Mouse (Mus musculus) stomach, embryonic 16.5 days (tissue): ENCODE results near the gene Mapt. TPM values are rescaled to one million over a fixed set of nuclear protein-coding genes. Genes with fewer than 3 reads are reported as not detected.
A peak's percentile ranks its signal among the peaks of the same experiment; 100 is the strongest.

Experiments used
- ATAC-seq: fragments of 200-750 bp; cut with Nextera tagmentation; 2 replicates; pipeline ENCODE4 v1.8.0; 2017; ENCODE audit warnings: moderate number of reproducible peaks, moderate TSS enrichment; ENCODE audit not compliant: insufficient read depth, low FRiP score
- H3K27ac ChIP-seq: fragments of 300-500 bp; sonication (generic); 2 replicates; pipeline ENCODE4 v1.5.1; 2014; ENCODE audit warnings: low read length
- H3K27me3 ChIP-seq: fragments of 300-500 bp; sonication (generic); 2 replicates; pipeline ENCODE4 v1.6.1; 2014; ENCODE audit warnings: low read length, control low read depth, mixed read lengths; ENCODE audit not compliant: control insufficient read depth, insufficient read depth
- H3K36me3 ChIP-seq: fragments of 300-500 bp; sonication (generic); 2 replicates; pipeline ENCODE4 v1.6.1; 2014; ENCODE audit warnings: low read length; ENCODE audit not compliant: control insufficient read depth, insufficient read depth
- H3K4me1 ChIP-seq: fragments of 300-500 bp; sonication (generic); 2 replicates; pipeline ENCODE4 v1.6.1; 2014; ENCODE audit warnings: low read length, control low read depth, mixed read lengths; ENCODE audit not compliant: control insufficient read depth, insufficient read depth
- H3K4me2 ChIP-seq: fragments of 300-500 bp; sonication (generic); 2 replicates; pipeline ENCODE4 v1.6.1; 2014; ENCODE audit warnings: low read depth, low read length, mixed read lengths
- H3K4me3 ChIP-seq: fragments of 300-500 bp; sonication (generic); replicated peaks from 2 replicates; pipeline ENCODE4 v1.5.1; 2014; ENCODE audit warnings: mild to moderate bottlenecking, low read length
- H3K9ac ChIP-seq: fragments of 300-500 bp; sonication (generic); 2 replicates; pipeline ENCODE4 v1.6.1; 2014; ENCODE audit warnings: low read length
- H3K9me3 ChIP-seq: fragments of 300-500 bp; sonication (generic); replicated peaks from 2 replicates; pipeline ENCODE4 v1.6.1; 2016; ENCODE audit warnings: low read length, control low read depth; ENCODE audit not compliant: control insufficient read depth
- WGBS: fragments of 180-500 bp; shearing (Covaris S2); extraction: QIAGEN DNeasy Blood & Tissue Kit; methylation state at CpG from one replicate; pipeline ENCODE4 v1.1.7; 2014; 5-methylcytosine and 5-hydroxymethylcytosine counted together
- polyA plus RNA-seq: library from polyadenylated mRNA; unstranded; fragments of >200 nt; fragmentation: Nextera tagmentation; extraction: Ambion mirVana; gene quantifications from 2 replicates; pipeline ENCODE4 v1.2.1, GENCODE M21; 2015

The Mapt gene
- polyA plus RNA-seq, 1 experiment from 2014 or later = 13.9 TPM

DNA sequence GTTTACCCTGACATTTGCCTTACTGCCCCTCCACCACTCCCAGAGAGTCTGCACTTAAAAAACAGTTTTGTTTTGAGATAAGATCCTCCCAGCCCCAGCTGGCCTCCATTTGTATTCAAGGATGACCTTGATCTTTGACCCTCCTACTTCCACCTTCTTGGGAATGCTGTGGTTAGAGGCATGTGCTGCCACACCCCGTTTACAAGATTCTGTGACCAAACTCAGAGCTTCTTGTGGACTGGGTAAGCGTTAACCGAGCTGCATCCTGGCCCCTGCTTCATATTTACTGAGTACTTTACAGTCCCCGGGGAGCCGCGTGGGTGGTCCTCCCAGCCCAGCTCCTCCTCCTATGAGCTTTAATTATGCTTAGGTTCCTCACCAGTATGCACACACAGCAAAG is 64.5 kb downstream of the Mapt start:
- H3K4me2 ChIP-seq = no peak overlapping the region
- no peak overlapping the region for H3K27ac ChIP-seq
- 8% methylated on average over 6 of the region's 6 CpGs for WGBS
- no peaks in the 10 kb centered on the region for H3K27me3 ChIP-seq
- no peaks in the 10 kb centered on the region for H3K9me3 ChIP-seq
- ATAC-seq = no peak
- H3K36me3 ChIP-seq = no peaks in the 10 kb centered on the region
- H3K4me3 ChIP-seq = no peak overlapping the region
- H3K9ac ChIP-seq = no peak overlapping the region
- peaks cover 4% of the 10 kb centered on the region; the same call in 1 of the 2 replicates for H3K4me1 ChIP-seq

DNA sequence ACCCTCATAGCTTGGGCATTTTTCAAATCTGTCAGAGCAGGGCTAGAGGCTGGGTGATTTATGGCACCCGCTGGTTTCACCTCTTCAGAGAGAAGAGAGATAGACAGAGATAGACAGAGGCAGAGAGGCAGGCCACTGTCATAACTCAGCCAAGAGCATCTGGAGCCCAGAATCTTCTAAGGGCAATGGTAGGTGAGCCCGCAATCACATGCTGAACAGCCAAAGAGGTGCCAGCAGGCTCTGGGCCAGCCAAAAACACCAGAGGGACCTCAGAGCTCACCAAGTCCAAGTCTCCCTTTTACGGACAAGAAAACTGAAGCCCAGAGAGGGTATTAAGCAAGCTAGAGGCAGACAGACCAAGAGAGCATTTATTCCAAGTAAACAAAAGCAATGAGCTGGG is 66.5 kb downstream of the Mapt start:
- WGBS = 79% methylated on average over 3 of the region's 3 CpGs
- no peak overlapping the region for H3K4me2 ChIP-seq
- ATAC-seq = no peak

GRCm38 (mm10) chr11:104302628-104303027 is 71.4 kb downstream of the Mapt start:
- ATAC-seq = no peak
- Histone ChIP-seq H3K27me3 (no peaks in the 10 kb centered on the region), H3K4me3 (no peak overlapping the region), H3K9ac (no peak overlapping the region), H3K4me1 (no peaks in the 10 kb centered on the region), H3K36me3 (no peaks in the 10 kb centered on the region), H3K4me2 (no peak overlapping the region), H3K27ac (no peak overlapping the region), H3K9me3 (no peaks in the 10 kb centered on the region)
- WGBS = 51% methylated on average over 12 of the region's 12 CpGs

More for the DNA sequence above, 66.5 kb downstream of the Mapt start:
- Histone ChIP-seq H3K36me3 (no peaks in the 10 kb centered on the region), H3K9me3 (no peaks in the 10 kb centered on the region), H3K4me3 (no peak overlapping the region), H3K9ac (no peak overlapping the region), H3K27ac (no peak overlapping the region), H3K27me3 (no peaks in the 10 kb centered on the region), H3K4me1 (peaks cover 4% of the 10 kb centered on the region; the same call in 1 of the 2 replicates)

GRCm38 (mm10) chr11:104303088-104303960 is 72.1 kb downstream of the Mapt start:
- Histone ChIP-seq H3K27me3 (no peaks in the 10 kb centered on the region), H3K4me1 (no peaks in the 10 kb centered on the region), H3K9me3 (no peaks in the 10 kb centered on the region), H3K9ac (no peak overlapping the region), H3K36me3 (no peaks in the 10 kb centered on the region), H3K4me2 (no peak overlapping the region), H3K27ac (no peak overlapping the region), H3K4me3 (no peak overlapping the region)
- 50% methylated on average over 8 of the region's 8 CpGs for WGBS
- no peak for ATAC-seq

- H3K9ac ChIP-seq = no peak overlapping the region
- H3K4me3 ChIP-seq = no peak overlapping the region
- no peaks in the 10 kb centered on the region for H3K9me3 ChIP-seq
- H3K27ac ChIP-seq = no peak overlapping the region
- ATAC-seq = no peak
- no peak overlapping the region for H3K4me2 ChIP-seq
- H3K4me1 ChIP-seq = no peaks in the 10 kb centered on the region
- H3K27me3 ChIP-seq = no peaks in the 10 kb centered on the region
- WGBS = 86% methylated on average over 7 of the region's 7 CpGs
- no peaks in the 10 kb centered on the region for H3K36me3 ChIP-seq
Observed at GRCm38 (mm10) chr11:104305711-104306110, 74.5 kb downstream of the Mapt start.

DNA sequence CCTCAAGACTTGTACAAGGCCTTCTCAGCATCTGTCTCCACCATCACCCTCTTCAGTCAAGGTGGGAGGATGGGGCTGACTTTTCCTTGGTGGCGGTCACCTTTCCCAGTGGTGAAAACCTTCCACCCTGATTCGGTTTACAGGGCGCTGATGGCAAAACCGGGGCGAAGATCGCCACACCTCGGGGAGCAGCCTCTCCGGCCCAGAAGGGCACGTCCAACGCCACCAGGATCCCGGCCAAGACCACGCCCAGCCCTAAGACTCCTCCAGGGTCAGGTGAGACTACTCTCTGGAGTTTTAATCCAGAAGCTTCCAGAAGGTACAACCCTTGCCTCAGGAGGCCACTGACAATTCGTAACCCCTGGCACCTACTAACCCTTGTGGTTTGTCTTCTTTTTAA is 75.3 kb downstream of the Mapt start:
- Histone ChIP-seq H3K27ac (no peak overlapping the region), H3K9ac (no peak overlapping the region), H3K9me3 (no peaks in the 10 kb centered on the region), H3K4me1 (no peaks in the 10 kb centered on the region), H3K4me2 (no peak overlapping the region), H3K36me3 (no peaks in the 10 kb centered on the region), H3K27me3 (no peaks in the 10 kb centered on the region), H3K4me3 (no peak overlapping the region)
- 91% methylated on average over 13 of the region's 13 CpGs for WGBS
- no peak for ATAC-seq

GRCm38 (mm10) chr11:104307136-104307535 is 75.9 kb downstream of the Mapt start:
- ATAC-seq = no peak
- no peak overlapping the region for H3K4me3 ChIP-seq
- H3K9me3 ChIP-seq = no peaks in the 10 kb centered on the region
- no peak overlapping the region for H3K4me2 ChIP-seq
- no peak overlapping the region for H3K27ac ChIP-seq
- 76% methylated on average over 4 of the region's 4 CpGs for WGBS
- H3K36me3 ChIP-seq = no peaks in the 10 kb centered on the region
- no peaks in the 10 kb centered on the region for H3K27me3 ChIP-seq
- no peak overlapping the region for H3K9ac ChIP-seq
- H3K4me1 ChIP-seq = no peaks in the 10 kb centered on the region

DNA sequence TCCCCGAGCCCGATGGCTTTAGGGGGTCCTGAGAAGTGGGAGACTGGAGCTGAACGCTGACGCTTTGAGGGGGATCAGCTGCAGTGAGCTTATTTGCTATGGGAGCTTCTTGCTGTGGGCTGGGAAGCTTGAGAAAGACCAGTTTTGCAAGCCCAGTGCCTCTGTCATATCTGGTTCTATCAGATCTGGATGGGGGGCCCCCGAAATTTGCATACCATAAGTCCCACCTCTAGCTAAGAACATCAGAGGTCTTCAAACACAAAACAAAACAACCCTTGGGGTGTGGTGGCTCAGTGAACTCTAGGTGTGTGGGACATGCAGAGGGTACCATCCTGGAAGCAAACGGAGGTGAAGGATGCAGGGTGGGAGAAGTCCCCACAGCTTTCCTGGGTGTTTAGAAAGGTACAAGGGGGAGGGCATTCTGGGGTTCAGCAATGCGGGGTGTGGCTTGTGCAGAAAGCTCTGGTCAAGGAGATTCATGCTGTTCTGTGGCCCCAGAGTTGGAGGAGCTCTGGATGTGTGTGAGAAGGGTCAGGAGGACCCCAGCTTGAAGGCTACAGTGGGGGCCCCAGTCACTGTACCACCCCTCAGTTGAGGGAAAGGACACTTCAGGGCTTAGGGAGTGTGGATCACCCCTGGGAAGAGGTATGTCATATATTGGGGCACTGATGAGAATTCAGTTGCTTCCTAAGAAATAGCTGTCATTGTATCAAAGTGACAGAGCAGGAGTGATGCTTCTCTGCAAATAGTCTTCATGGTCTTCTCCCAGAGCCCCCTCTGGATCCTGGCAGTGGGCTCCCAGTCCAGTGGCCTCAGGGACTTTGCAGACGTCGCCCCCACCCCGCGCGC is 78.4 kb downstream of the Mapt start:
- no peak for ATAC-seq
- H3K4me3 ChIP-seq = peak overlapping the region; percentile 36
- peak overlapping the region; percentile 51 for H3K4me2 ChIP-seq
- H3K27ac ChIP-seq = no peak overlapping the region
- H3K9me3 ChIP-seq = no peaks in the 10 kb centered on the region
- peak overlapping the region; percentile 66 for H3K9ac ChIP-seq
- no peaks in the 10 kb centered on the region for H3K27me3 ChIP-seq
- H3K36me3 ChIP-seq = no peaks in the 10 kb centered on the region
- H3K4me1 ChIP-seq = no peaks in the 10 kb centered on the region
- 34% methylated on average over 12 of the region's 12 CpGs for WGBS
